Comparison of ENCODE assay signal across 24 mouse cellular contexts in genomic region chr10:115127907-115128306, GRCm38 (mm10). TPM values are rescaled to one million over a fixed set of nuclear protein-coding genes. Genes with fewer than 3 reads are reported as not detected.
A peak's percentile ranks its signal among the peaks of the same experiment; 100 is the strongest.
DNase-seq lines count a peak whose midpoint lies in the region; ATAC-seq and TF ChIP-seq lines count a peak whose summit lies in the region.
"Had no signal": no experiment of that assay in that cellular context is flagged by ENCODE, and none has a peak within 500 bp of the region (broad histone marks: within the 10 kb centered on the region; RNA-seq: fewer than 3 reads in every experiment).

No protein-coding gene starts in this region.

- no peaks in the 10 kb centered on the region for H3K4me1 ChIP-seq in heart, embryonic 10.5 days
- H3K4me1 ChIP-seq in heart, embryonic 12.5 days (replicated peaks), result peaks cover 3% of the 10 kb centered on the region; the same call in 1 of the 2 replicates
- H3K4me1 ChIP-seq in intestine, embryonic 14.5 days (replicated peaks; ENCODE audit: control insufficient read depth, insufficient read depth, low read length), result no peaks in the 10 kb centered on the region; the same call in 1 of the 2 replicates
- no peaks in the 10 kb centered on the region for H3K4me1 ChIP-seq in intestine, embryonic 15.5 days (replicated peaks)

- peak; percentile 61 for DNase-seq in heart, adult 11 months
- DNase-seq in heart, postnatal 14 days, result no peak
- DNase-seq in heart, embryonic 10.5 days (ENCODE audit: low spot score), result peak; percentile 54
- peak; percentile 6 for DNase-seq in intestine, embryonic 14.5 days (ENCODE audit: low spot score)
- DNase-seq in left cerebral cortex, postnatal 36 days (ENCODE audit: low spot score in 2 of 2), result no peak
- DNase-seq: adrenal gland, adult 2 months; adrenal gland, adult 8-10 months; adrenal gland, postnatal 10 days; adrenal gland, postnatal 14 days; adrenal gland, postnatal 25 days; adrenal gland, postnatal 36 days; B cell, adult 2 months; cerebellum, adult 11 months; cerebellum, adult 11-12 months had no signal

- WGBS in heart, embryonic 10.5 days, result 61% methylated on average over 1 of the region's 1 CpGs
- 62% methylated on average over 1 of the region's 1 CpGs for WGBS in heart, embryonic 12.5 days
- 46% methylated on average over 1 of the region's 1 CpGs for WGBS in intestine, embryonic 14.5 days
- 56% methylated on average over 1 of the region's 1 CpGs for WGBS in intestine, embryonic 15.5 days

- H3K9ac ChIP-seq in heart, embryonic 12.5 days, result no peak overlapping the region
- H3K9ac ChIP-seq in intestine, embryonic 14.5 days (ENCODE audit: low read length), result no peak overlapping the region
- no peak overlapping the region for H3K9ac ChIP-seq in intestine, embryonic 15.5 days

- no peak overlapping the region for H3ac ChIP-seq in myocyte (ENCODE audit: control insufficient read depth, insufficient read length)

- no peak overlapping the region for H3K27ac ChIP-seq in heart, embryonic 10.5 days
- H3K27ac ChIP-seq in heart, embryonic 12.5 days (ENCODE audit: poor library complexity, severe bottlenecking), result no peak overlapping the region
- no peak overlapping the region for H3K27ac ChIP-seq in intestine, embryonic 14.5 days (ENCODE audit: low read depth)
- no peak overlapping the region for H3K27ac ChIP-seq in intestine, embryonic 15.5 days

- H3K4me2 ChIP-seq in heart, embryonic 12.5 days, result no peak overlapping the region
- H3K4me2 ChIP-seq in intestine, embryonic 14.5 days (ENCODE audit: low read length), result no peak overlapping the region
- H3K4me2 ChIP-seq in intestine, embryonic 15.5 days (replicated peaks), result no peak overlapping the region
- H3K4me2 ChIP-seq in myocyte (ENCODE audit: low read depth), result no peak overlapping the region

- no peaks in the 10 kb centered on the region for H3K27me3 ChIP-seq in heart, embryonic 10.5 days (ENCODE audit: insufficient read depth, poor library complexity, severe bottlenecking)
- no peaks in the 10 kb centered on the region for H3K27me3 ChIP-seq in heart, embryonic 12.5 days (replicated peaks)
- no peaks in the 10 kb centered on the region for H3K27me3 ChIP-seq in intestine, embryonic 14.5 days (replicated peaks; ENCODE audit: control insufficient read depth, insufficient read depth, low read length)
- H3K27me3 ChIP-seq in intestine, embryonic 15.5 days (replicated peaks), result no peaks in the 10 kb centered on the region
- no peaks in the 10 kb centered on the region for H3K27me3 ChIP-seq in myocyte (ENCODE audit: control insufficient read depth, insufficient read depth, insufficient read length)
- H3K27me3 ChIP-seq: CH12.LX had no signal

- no peaks in the 10 kb centered on the region for H3K79me2 ChIP-seq in myocyte (ENCODE audit: control insufficient read depth, insufficient read depth)

- no peaks in the 10 kb centered on the region for H3K36me3 ChIP-seq in heart, embryonic 10.5 days
- H3K36me3 ChIP-seq in heart, embryonic 12.5 days, result no peaks in the 10 kb centered on the region
- no peaks in the 10 kb centered on the region for H3K36me3 ChIP-seq in intestine, embryonic 14.5 days (ENCODE audit: control insufficient read depth, insufficient read depth, low read length)
- no peaks in the 10 kb centered on the region for H3K36me3 ChIP-seq in intestine, embryonic 15.5 days
- no peaks in the 10 kb centered on the region for H3K36me3 ChIP-seq in myocyte (ENCODE audit: control insufficient read depth, insufficient read depth)
- H3K36me3 ChIP-seq: G1E had no signal

- intact Hi-C loops in heart, postnatal 14 days (cut with DNase I), result no loop called here
- intact Hi-C loops in left cerebral cortex, postnatal 36 days (cut with DNase I), result no loop called here

- H3K4me3 ChIP-seq in heart, embryonic 10.5 days, result no peak overlapping the region
- no peak overlapping the region for H3K4me3 ChIP-seq in heart, embryonic 12.5 days
- no peak overlapping the region for H3K4me3 ChIP-seq in intestine, embryonic 14.5 days (ENCODE audit: low read depth, low read length)
- H3K4me3 ChIP-seq in intestine, embryonic 15.5 days (replicated peaks), result no peak overlapping the region
- no peak overlapping the region for H3K4me3 ChIP-seq in myocyte

- no peak for TF ChIP-seq POLR2A in myocyte (IDR thresholded peaks at IDR 0.05; ENCODE audit: insufficient read length, low read depth)

- H3K9me3 ChIP-seq in heart, embryonic 10.5 days, result no peaks in the 10 kb centered on the region
- no peaks in the 10 kb centered on the region for H3K9me3 ChIP-seq in heart, embryonic 12.5 days (replicated peaks)
- H3K9me3 ChIP-seq in intestine, embryonic 14.5 days (ENCODE audit: control insufficient read depth, low read length), result no peaks in the 10 kb centered on the region
- no peaks in the 10 kb centered on the region for H3K9me3 ChIP-seq in intestine, embryonic 15.5 days

- ATAC-seq in heart, embryonic 12.5 days (ENCODE audit: insufficient number of reproducible peaks, low FRiP score), result no peak
- no peak for ATAC-seq in intestine, embryonic 14.5 days (replicated peaks; ENCODE audit: low FRiP score, low TSS enrichment, low read depth)
- no peak for ATAC-seq in intestine, embryonic 15.5 days
- ATAC-seq: activated CD4-positive, CD25-positive, alpha-beta regulatory T cell, adult 4 months; CD4-positive, CD25-positive, alpha-beta regulatory T cell, adult 4 months; Patski had no signal

TF ChIP-seq in myocyte, 11 proteins besides CTCF, POLR2A, EP300 and RAD21:
- TF ChIP-seq MYOG (IDR thresholded peaks at IDR 0.05; ENCODE audit: control insufficient read depth in 1 of 3, insufficient read depth in 1 of 3, insufficient read length in 2 of 3, low read depth in 2 of 3) (peak in 1 of 3 experiments; percentile 15), CEBPB (IDR thresholded peaks at IDR 0.05; ENCODE audit: insufficient read depth, poor library complexity, severe bottlenecking) (no peak), SRF (IDR thresholded peaks at IDR 0.05; ENCODE audit: control insufficient read depth, insufficient read length, low read depth) (no peak), MYOD1 (IDR thresholded peaks at IDR 0.05; ENCODE audit: control insufficient read depth in 1 of 3, insufficient read length in 2 of 3, low read depth in 2 of 3) (peak in 2 of 3 experiments; percentile 19 to 55)
TF ChIP-seq in myocyte: peak in this region for 2.

RNA-seq across cellular contexts. Expression of gene Tph2, which starts 56.9 kb away (rescaled TPM):
- not detected for total RNA-seq in heart, postnatal 14 days (2021)
- not detected in 2 replicates for polyA plus RNA-seq in heart, embryonic 10.5 days (2016; fragmentation: Nextera tagmentation; extraction: Ambion mirVana)
- polyA plus RNA-seq in heart, embryonic 12.5 days (2016; fragmentation: Nextera tagmentation; extraction: Ambion mirVana), result not detected in 2 replicates
- polyA plus RNA-seq in intestine, embryonic 14.5 days (2014; fragmentation: Nextera tagmentation; extraction: Ambion mirVana), result not detected in 2 replicates
- not detected in 2 replicates for polyA plus RNA-seq in intestine, embryonic 15.5 days (2015; fragmentation: Nextera tagmentation; extraction: Ambion mirVana)
- polyA plus RNA-seq in myocyte (2012; fragmentation: generic; extraction: Trizol), result 0.12 TPM
- total RNA-seq in left cerebral cortex, postnatal 36 days (2021), result under 1 TPM; 0.54 to 0.84 TPM
- total RNA-seq: adrenal gland, adult 18-20 months; adrenal gland, adult 2 months; adrenal gland, postnatal 10 days; adrenal gland, postnatal 14 days; adrenal gland, postnatal 25 days; MEL had no signal
- polyA plus RNA-seq: activated CD4-positive, CD25-positive, alpha-beta regulatory T cell, adult 4 months; adrenal gland, adult 2 months; CD4-positive, CD25-positive, alpha-beta regulatory T cell, adult 4 months; G1E; Patski had no signal

Comparison
In these comparisons a context has a peak if more than half of its experiments do, and no peak if none do; other contexts are left out.
1. DNase-seq: peak in heart, adult 11 months (single experiment), heart, embryonic 10.5 days (single experiment) and intestine, embryonic 14.5 days (single experiment); none in heart, postnatal 14 days (0 of 2) and left cerebral cortex, postnatal 36 days (0 of 2).